Comparison of ENCODE assay signal across 8 mouse cellular contexts in genomic region chr17:23677236-23677679, GRCm38 (mm10). TPM values are rescaled to one million over a fixed set of nuclear protein-coding genes. Genes with fewer than 3 reads are reported as not detected.
A peak's percentile ranks its signal among the peaks of the same experiment; 100 is the strongest.
DNase-seq lines count a peak whose midpoint lies in the region; ATAC-seq and TF ChIP-seq lines count a peak whose summit lies in the region.

Gene Tnfrsf12a, minus strand, starts transcription at chr17:23677468.

- H3K4me1 ChIP-seq in embryonic facial prominence, embryonic 10.5 days = peaks cover 69% of the 10 kb centered on the region
- peaks cover 54% of the 10 kb centered on the region for H3K4me1 ChIP-seq in limb, embryonic 15.5 days
- peaks cover 19% of the 10 kb centered on the region for H3K4me1 ChIP-seq in midbrain, postnatal 0 days (ENCODE audit: insufficient read depth, low read length)

- H3K9ac ChIP-seq in limb, embryonic 15.5 days = peak within 1 kb of the TSS; percentile 46
- peak within 1 kb of the TSS; percentile 52 for H3K9ac ChIP-seq in midbrain, postnatal 0 days (replicated peaks; ENCODE audit: low read length, poor library complexity, severe bottlenecking)

- under 1% methylated on average over 34 of the region's 34 CpGs for WGBS in embryonic facial prominence, embryonic 10.5 days
- WGBS in limb, embryonic 15.5 days = under 1% methylated on average over 34 of the region's 34 CpGs
- WGBS in midbrain, postnatal 0 days = under 1% methylated on average over 34 of the region's 34 CpGs

- peak within 1 kb of the TSS; percentile 58 for H3K27ac ChIP-seq in embryonic facial prominence, embryonic 10.5 days (replicated peaks)
- peak within 1 kb of the TSS; percentile 79 for H3K27ac ChIP-seq in limb, embryonic 15.5 days
- no peak within 1 kb of the TSS for H3K27ac ChIP-seq in midbrain, postnatal 0 days (ENCODE audit: low read depth, low read length)

- no peak for TF ChIP-seq CTCF in midbrain, postnatal 0 days (IDR thresholded peaks at IDR 0.05)

- no peaks in the 10 kb centered on the region for H3K36me3 ChIP-seq in embryonic facial prominence, embryonic 10.5 days (replicated peaks)
- no peaks in the 10 kb centered on the region for H3K36me3 ChIP-seq in limb, embryonic 15.5 days
- H3K36me3 ChIP-seq in midbrain, postnatal 0 days (ENCODE audit: insufficient read depth, low read length) = no peaks in the 10 kb centered on the region

- H3K4me3 ChIP-seq in embryonic facial prominence, embryonic 10.5 days = peak within 1 kb of the TSS; percentile 71
- H3K4me3 ChIP-seq in limb, embryonic 15.5 days = peak within 1 kb of the TSS; percentile 64
- H3K4me3 ChIP-seq in midbrain, postnatal 0 days (ENCODE audit: low read depth, low read length) = peak within 1 kb of the TSS; percentile 43

- peak; percentile 58 for ATAC-seq in granulocyte monocyte progenitor cell, adult 5-6 weeks (replicated peaks; ENCODE audit: poor library complexity, severe bottlenecking)
- ATAC-seq in limb, embryonic 15.5 days (ENCODE audit: insufficient number of reproducible peaks, low FRiP score, low TSS enrichment, low read depth) = peak; percentile 41; the same call in 1 of the 2 replicates
- no peak for ATAC-seq in midbrain, postnatal 0 days (ENCODE audit: low FRiP score)

- no peaks in the 10 kb centered on the region for H3K9me3 ChIP-seq in embryonic facial prominence, embryonic 10.5 days
- no peaks in the 10 kb centered on the region for H3K9me3 ChIP-seq in limb, embryonic 15.5 days
- H3K9me3 ChIP-seq in midbrain, postnatal 0 days (ENCODE audit: low read length) = no peaks in the 10 kb centered on the region

- H3K4me2 ChIP-seq in limb, embryonic 15.5 days = peak within 1 kb of the TSS; percentile 95
- peak within 1 kb of the TSS; percentile 96 for H3K4me2 ChIP-seq in midbrain, postnatal 0 days (ENCODE audit: low read depth, low read length, poor library complexity, severe bottlenecking)

- DNase-seq in urinary bladder, adult 18-20 months (ENCODE audit: low spot score in 2 of 2) = peak; percentile 75 to 83
- no peak for DNase-seq in urinary bladder, postnatal 10 days (ENCODE audit: low spot score)
- peak; percentile 91 for DNase-seq in embryonic facial prominence, embryonic 10.5 days (ENCODE audit: low spot score)
- peak; percentile 87 for DNase-seq in kidney, adult 11 months
- peak; percentile 76 for DNase-seq in midbrain, postnatal 0 days (ENCODE audit: low spot score)
- peak; percentile 51 to 82 for DNase-seq in spleen, postnatal 10 days (ENCODE audit: low spot score in 2 of 2)

- peaks cover 79% of the 10 kb centered on the region for H3K27me3 ChIP-seq in embryonic facial prominence, embryonic 10.5 days (replicated peaks; ENCODE audit: low read depth, poor library complexity, severe bottlenecking)
- H3K27me3 ChIP-seq in limb, embryonic 15.5 days = peaks cover 37% of the 10 kb centered on the region
- peaks cover 34% of the 10 kb centered on the region for H3K27me3 ChIP-seq in midbrain, postnatal 0 days (ENCODE audit: insufficient read depth, low read length)

RNA-seq across cellular contexts. Expression of gene Tnfrsf12a, which starts in this region (rescaled TPM):
- polyA plus RNA-seq in embryonic facial prominence, embryonic 10.5 days (2016; fragmentation: Nextera tagmentation; extraction: Ambion mirVana) = 4.6 and 6.4 TPM in 2 replicates
- 5.1 and 7.8 TPM in 2 replicates for total RNA-seq in granulocyte monocyte progenitor cell, adult 5-6 weeks (2014; fragmentation: Nextera tagmentation)
- total RNA-seq in granulocyte monocyte progenitor cell, adult 5-6 weeks (2017) = 4.7 and 7.7 TPM in 2 replicates
- polyA plus RNA-seq in limb, embryonic 15.5 days (2015; fragmentation: Nextera tagmentation; extraction: Ambion mirVana) = 28.0 and 43.9 TPM in 2 replicates
- 3.9 and 4.2 TPM in 2 replicates for total RNA-seq in midbrain, postnatal 0 days (2014; rRNA removed)
- polyA plus RNA-seq in midbrain, postnatal 0 days (2015; fragmentation: Nextera tagmentation; extraction: Ambion mirVana) = 3.3 TPM in 2 replicates
